Mouse (Mus musculus) heart, postnatal 36 days (tissue): ENCODE measurements around the gene Coro7. TPM values are rescaled to one million over a fixed set of nuclear protein-coding genes. Genes with fewer than 3 reads are reported as not detected.
"Not testable (repeated sequence)": the region's sequence is repeated elsewhere in the genome, so short reads cannot be mapped to it uniquely, and the experiment has no call there.

Source experiments
- DNase-seq, 2 experiments: peaks; one replicate each; pipeline ENCODE4 v3.0.0; 2021 to 2022
- intact Hi-C: fragments of 180-260 bp; cut with DNase I; formaldehyde crosslinking; loops from one replicate; pipeline ENCODE4 v1.15.1; 2025
- total RNA-seq, 2 experiments: library from RNA; stranded (reverse); gene quantifications; 2 replicates each; pipeline ENCODE4 v1.2.3; 2021

Coro7 gene
- total RNA-seq, 2 experiments from 2014 or later = 13.0 to 13.7 TPM

DNA sequence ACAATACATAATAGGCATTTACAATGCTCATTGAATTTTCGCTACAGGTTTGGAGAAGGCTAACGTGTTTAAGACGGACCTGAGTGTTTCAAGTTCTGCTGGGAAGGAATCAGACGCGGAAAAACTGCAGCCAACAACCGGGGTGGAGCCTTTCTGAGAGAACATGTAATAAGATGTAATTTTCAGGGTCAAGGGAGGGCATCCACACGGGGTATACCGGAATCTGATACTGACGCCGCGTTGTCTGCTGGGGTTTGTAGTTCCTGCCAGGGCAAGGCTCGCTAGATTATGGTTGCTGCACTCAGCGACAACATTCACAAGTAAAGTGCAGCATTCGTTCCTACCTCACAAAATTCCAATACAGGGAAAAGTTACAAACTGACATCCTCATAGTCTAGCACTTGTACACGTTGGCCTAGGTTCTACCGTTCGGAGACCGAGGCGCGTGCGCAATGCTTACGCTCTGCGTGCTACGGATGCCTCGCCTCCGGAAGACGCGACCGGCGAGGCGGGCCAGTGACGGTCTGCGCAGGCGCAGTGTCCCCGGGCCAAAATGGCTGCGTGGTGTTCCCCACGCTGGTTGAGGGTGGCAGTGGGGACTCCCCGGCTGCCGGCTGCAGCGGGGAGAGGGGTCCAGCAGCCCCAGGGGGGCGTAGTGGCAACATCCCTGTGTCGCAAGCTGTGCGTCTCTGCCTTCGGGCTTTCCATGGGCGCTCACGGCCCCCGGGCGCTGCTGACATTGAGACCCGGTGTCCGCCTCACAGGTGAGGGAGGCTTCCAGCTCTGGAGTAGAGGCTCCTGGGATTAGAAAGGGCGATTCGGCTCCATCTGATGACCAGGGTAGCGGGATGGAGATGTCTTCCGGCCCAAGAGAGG, 4.2 kb upstream of the Coro7 start:
- intact Hi-C loops = loop anchor here (5.0 kb wide), 1 partner anchor 178 kb away; no protein-coding TSS in a partner anchor

DNA sequence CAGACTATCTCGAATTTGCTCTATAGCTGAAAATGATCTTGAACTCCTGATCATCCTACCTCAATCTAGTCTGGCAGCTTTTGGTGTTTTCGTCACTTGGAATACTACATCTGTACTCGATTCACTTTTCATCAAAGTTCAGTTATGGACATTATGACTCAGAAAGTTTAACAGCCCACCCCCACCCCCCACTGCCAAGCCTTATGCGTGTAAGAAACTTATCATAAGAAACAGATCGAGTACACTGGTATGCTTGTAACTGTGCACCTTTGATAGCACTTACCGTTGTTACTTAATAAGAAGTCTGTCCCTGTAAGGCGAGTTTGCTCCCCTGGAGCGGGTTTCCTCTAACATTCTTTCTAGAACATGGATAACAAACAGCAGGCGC, 3.6 kb upstream of the Coro7 start:
- DNase-seq = no peak
- intact Hi-C loops = loop anchor here (5.0 kb wide), 1 partner anchor 179 kb away; no protein-coding TSS in a partner anchor

More for the DNA sequence above, 4.2 kb upstream of the Coro7 start:
- DNase-seq = peak; percentile 97 to 98

DNA sequence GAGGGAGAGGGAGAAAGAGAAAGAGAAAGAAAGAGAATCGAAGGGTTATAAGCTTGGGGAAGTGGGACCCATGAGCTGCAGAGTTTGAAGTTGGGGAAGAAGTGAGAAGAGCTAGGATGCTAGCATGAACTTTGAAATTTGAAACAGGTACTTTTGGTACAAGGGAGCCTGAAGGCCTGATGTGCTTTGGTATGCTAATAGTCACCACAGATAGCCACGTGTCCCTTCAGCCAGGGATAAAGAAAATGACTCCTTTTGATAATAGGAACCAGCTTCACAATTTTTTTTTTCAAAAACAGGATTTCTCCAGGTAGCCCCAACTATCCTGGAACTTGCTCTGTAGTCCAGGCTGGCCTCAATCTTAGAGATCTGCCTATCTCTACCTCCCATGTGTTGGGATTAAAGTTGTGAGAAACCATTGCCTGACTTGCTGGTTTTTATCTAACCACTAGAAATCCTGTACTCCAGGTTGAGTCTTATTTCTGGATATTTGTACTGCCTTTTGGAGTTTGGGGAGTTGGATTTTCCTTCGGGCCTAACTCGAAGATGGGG, 3.1 kb upstream of the Coro7 start:
- DNase-seq = no peak
- intact Hi-C loops = loop anchor here (5.0 kb wide), 1 partner anchor 180 kb away; no protein-coding TSS in a partner anchor

GRCm38 (mm10) chr16:4680922-4681455, 1.4 kb upstream of the Coro7 start:
- DNase-seq = not testable (repeated sequence)
- intact Hi-C loops = loop anchor here (5.0 kb wide), 1 partner anchor 181 kb away; no protein-coding TSS in a partner anchor

DNA sequence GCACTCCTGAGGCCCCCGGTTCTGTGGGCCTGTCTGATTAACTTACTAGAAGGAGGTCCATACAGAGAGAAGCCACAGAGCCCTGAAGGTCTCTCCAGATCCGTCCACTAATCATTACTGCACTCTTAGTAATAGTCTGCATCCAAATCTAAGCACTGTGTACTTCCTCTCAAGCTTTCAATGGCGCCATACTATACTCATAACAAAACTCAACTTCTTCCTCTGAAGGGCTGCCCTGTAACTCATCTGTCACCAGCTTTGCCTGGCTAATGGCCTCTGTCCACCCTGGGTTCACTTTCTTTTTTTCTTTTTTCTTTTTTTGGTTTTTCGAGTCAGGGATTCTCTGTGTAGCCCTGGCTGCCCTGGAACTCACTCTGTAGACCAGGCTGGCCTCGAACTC, 1.5 kb downstream of the Coro7 start:
- intact Hi-C loops = loop anchor here (2.0 to 5.0 kb wide), 2 partner anchors 113 to 116 kb away; partner anchors contain the start of gene Cdip1
- DNase-seq = no peak

- intact Hi-C loops = loop anchor here (5.0 kb wide), 1 partner anchor 115 kb away; no protein-coding TSS in a partner anchor
Observed at GRCm38 (mm10) chr16:4676836-4677235, 2.7 kb downstream of the Coro7 start.

GRCm38 (mm10) chr16:4674091-4674490, 5.5 kb downstream of the Coro7 start:
- DNase-seq = no peak
- intact Hi-C loops = no loop called here

More at GRCm38 (mm10) chr16:4676836-4677235, 2.7 kb downstream of the Coro7 start:
- DNase-seq = no peak

DNA sequence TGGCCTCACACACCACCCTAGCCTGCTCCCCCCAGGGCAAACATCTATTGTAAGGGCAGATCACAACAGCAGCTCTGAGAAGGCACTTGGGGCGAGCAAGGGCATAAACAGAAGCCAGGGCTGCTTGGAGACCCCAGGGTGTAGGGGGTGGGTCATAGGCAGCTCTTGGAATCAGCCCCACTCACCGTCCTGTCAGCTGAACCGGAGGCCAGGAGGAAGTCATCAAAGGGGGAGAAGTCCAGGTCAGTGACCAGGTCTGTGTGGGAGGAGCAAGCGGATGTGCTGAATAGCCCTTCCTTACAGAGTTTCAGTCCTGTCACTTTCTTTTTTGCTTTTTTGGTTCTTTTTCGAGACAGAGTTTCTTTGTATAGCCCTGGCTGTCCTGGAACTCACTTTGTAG, 9.3 kb downstream of the Coro7 start:
- intact Hi-C loops = no loop called here
- DNase-seq = no peak

- intact Hi-C loops = loop anchor here (1.0 to 5.0 kb wide), 4 partner anchors 37 to 365 kb away; partner anchors contain the start of gene Cdip1
- DNase-seq = peak; percentile 86 to 87
Observed at GRCm38 (mm10) chr16:4667190-4667808, 12.3 kb downstream of the Coro7 start.

DNA sequence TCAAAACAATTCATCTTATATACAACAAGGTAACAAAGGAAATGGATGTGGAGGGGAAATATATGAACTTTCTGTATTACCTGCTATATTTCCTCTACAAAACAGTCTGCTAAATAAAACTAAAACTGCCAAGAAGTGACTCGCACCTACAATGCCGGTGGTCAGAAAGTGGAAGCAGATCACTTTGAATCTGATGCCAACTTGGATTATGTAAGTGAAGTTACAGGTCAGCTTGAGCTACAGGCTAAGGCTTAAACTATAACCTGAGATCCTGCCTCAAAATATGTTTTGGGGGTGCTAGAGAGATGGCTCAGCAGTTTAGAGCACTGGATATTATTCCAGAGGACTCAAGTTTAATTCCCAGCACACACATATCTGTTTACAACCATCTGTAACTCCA, 13.9 kb downstream of the Coro7 start:
- no peak for DNase-seq
- intact Hi-C loops = loop anchor here (5.0 kb wide), 3 partner anchors 98 to 363 kb away; partner anchors contain the start of gene Cdip1

GRCm38 (mm10) chr16:4663806-4664205, 15.8 kb downstream of the Coro7 start:
- intact Hi-C loops = no loop called here
- no peak for DNase-seq

DNA sequence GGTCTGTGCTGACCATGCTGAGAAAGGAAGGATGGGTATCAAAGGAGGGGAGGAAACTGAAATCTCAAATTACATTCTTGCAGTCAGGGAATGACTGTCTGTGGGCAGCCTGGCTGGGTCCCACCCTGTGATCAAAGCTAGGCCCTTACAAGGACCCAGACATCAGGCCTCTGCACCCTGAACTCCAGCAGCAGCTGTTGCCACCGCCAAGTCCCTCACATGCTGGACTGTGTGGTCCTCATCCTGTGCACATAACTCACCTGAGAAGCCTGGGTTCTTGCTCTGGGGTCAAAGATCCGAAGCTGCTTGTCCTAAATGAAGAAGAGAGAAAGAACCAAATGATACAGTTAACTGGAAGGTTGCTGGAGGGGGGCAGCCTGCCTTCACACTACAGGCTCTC, 18.0 kb downstream of the Coro7 start:
- DNase-seq = no peak
- intact Hi-C loops = no loop called here

- intact Hi-C loops = no loop called here
- no peak for DNase-seq
Observed at GRCm38 (mm10) chr16:4659326-4659725, 20.3 kb downstream of the Coro7 start.

DNA sequence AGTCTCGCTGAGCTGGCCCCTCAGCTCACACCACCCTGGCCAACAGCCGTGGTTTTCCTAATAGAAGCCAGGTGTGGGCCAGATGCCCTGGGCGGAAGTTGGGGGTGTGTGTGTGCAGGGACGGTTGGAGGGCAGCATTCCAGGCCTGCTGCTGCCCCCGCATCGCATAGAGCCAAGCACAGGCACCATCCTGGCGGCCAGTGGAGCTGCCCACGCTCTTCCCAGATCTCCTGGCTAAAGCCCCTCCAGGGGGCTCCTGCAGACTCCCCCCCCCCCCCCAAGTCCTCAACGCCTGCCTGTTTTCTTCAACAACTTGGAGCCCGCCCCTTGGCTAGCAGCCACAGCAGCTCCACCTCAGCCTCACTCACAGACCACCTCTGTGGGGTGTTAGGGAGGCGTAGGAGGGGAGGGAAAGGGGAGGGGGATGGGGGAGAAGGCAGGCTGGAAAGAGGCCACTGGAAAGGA, 20.8 kb downstream of the Coro7 start:
- DNase-seq = peak in 1 of 2 experiments; percentile 37
- intact Hi-C loops = no loop called here

DNA sequence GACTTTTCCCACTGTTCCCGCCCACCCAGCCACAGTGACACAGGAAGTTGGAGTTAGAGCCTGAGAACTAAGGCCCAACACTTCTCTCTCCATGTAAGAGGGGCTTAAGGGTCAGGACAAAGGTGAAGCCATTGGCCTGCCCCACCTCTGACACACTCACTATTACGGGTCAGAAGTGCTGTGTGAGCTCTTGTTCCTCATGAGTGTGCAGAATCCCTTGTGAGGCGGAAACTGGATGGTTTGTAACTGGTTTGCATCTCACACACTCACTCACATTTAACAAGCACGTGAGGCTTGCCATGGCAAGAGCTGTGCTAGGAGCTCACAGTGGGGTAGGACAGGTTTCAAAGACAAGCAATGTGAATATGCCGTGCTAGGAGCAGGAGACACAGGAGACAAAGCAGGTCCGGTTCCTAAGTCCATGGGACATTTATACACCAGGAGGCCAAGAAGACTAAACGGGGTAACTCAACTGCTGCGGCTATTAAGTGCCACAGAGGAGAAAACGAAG, 23.0 kb downstream of the Coro7 start:
- no peak for DNase-seq
- intact Hi-C loops = no loop called here

DNA sequence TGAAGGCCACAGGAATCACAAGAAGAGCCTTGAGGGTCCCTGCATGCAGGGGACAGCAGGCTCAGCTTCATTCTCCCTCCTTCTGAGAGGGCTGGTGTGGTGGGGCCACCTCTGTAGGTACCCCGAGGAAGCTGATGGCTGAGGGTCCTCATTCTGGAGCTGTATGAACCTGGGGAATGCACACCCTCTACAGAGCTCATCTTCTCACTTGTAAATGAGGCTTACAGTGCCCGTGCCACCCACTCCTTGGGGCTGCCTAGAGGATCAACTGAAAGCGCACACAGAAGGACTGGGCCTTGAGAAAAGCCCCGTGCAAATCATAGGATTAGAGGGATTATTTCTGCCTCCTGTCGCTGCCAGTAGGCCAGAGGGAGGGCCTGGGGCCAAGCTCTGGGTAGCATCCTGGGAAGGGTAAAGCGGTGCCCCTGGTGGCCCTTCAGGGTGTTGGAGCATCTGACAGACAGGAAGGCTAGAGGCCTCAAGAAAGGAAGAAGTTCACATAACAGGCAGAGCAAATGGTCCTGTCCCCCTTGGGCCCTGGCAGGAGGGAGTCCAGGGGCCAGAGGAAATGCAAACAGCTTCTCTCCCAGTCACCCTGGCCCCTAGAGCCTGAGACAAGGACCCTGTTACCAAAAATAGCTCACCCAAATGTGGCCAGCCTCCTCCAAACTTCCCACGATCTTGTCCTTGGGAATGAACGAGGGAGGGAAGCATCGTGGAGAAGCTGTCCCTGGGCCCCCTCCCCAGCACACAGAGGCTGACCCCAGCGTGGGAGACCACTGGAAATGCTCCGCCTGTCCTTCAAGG, 23.6 kb downstream of the Coro7 start:
- intact Hi-C loops = loop anchor here (2.0 kb wide), 2 partner anchors 15 to 25 kb away; no protein-coding TSS in a partner anchor
- DNase-seq = no peak

GRCm38 (mm10) chr16:4655251-4655734, 24.3 kb downstream of the Coro7 start:
- intact Hi-C loops = loop anchor here (2.0 kb wide), 2 partner anchors 14 to 24 kb away; no protein-coding TSS in a partner anchor
- DNase-seq = peak; percentile 39 to 55

- intact Hi-C loops = loop anchor here (2.0 kb wide), 2 partner anchors 14 to 24 kb away; no protein-coding TSS in a partner anchor
- peak in 1 of 2 experiments; percentile 25 for DNase-seq
Observed at GRCm38 (mm10) chr16:4654706-4655105, 24.9 kb downstream of the Coro7 start.
